Mouse (Mus musculus): ENCODE results near the gene Sec14l1. TPM values are rescaled to one million over a fixed set of nuclear protein-coding genes. Genes with fewer than 3 reads are reported as not detected.

Sec14l1 gene
- polyA plus RNA-seq, 1 experiment from 2014 or later, result 41.6 TPM

- Histone ChIP-seq H3K36me3 (ENCODE audit: control insufficient read depth, insufficient read depth, low read length) (peaks cover 6% of the 10 kb centered on the region; the same call in 1 of the 2 replicates), H3K27ac (ENCODE audit: low read depth, low read length) (no peak overlapping the region), H3K4me2 (ENCODE audit: low read depth, low read length) (no peak overlapping the region), H3K9me3 (ENCODE audit: control insufficient read depth, low read length) (no peaks in the 10 kb centered on the region), H3K9ac (replicated peaks; ENCODE audit: low read depth, low read length) (no peak overlapping the region), H3K4me1 (ENCODE audit: control insufficient read depth, insufficient read depth, low read length) (0 out of 2 replicates have a peak, but pooled peaks cover 3% of the 10 kb centered on the region), H3K27me3 (ENCODE audit: control insufficient read depth, insufficient read depth, low read length) (no peaks in the 10 kb centered on the region), H3K4me3 (ENCODE audit: low read depth, low read length) (no peak overlapping the region)
- WGBS, result 90% methylated on average over 9 of the region's 9 CpGs
- no peak for ATAC-seq (ENCODE audit: low read depth)
Observed at GRCm38 (mm10) chr11:117138213-117138761, 23.3 kb downstream of the Sec14l1 start.

GRCm38 (mm10) chr11:117138795-117139463 lies 24.0 kb downstream of the Sec14l1 start:
- Histone ChIP-seq H3K4me1 (ENCODE audit: control insufficient read depth, insufficient read depth, low read length) (0 out of 2 replicates have a peak, but pooled peaks cover 3% of the 10 kb centered on the region), H3K36me3 (ENCODE audit: control insufficient read depth, insufficient read depth, low read length) (peaks cover 13% of the 10 kb centered on the region; the same call in 1 of the 2 replicates), H3K27me3 (ENCODE audit: control insufficient read depth, insufficient read depth, low read length) (no peaks in the 10 kb centered on the region), H3K4me3 (ENCODE audit: low read depth, low read length) (no peak overlapping the region), H3K9me3 (ENCODE audit: control insufficient read depth, low read length) (no peaks in the 10 kb centered on the region), H3K4me2 (ENCODE audit: low read depth, low read length) (no peak overlapping the region), H3K9ac (replicated peaks; ENCODE audit: low read depth, low read length) (no peak overlapping the region), H3K27ac (ENCODE audit: low read depth, low read length) (no peak overlapping the region)
- ATAC-seq (ENCODE audit: low read depth), result no peak
- 92% methylated on average over 12 of the region's 12 CpGs for WGBS

- Histone ChIP-seq H3K4me1 (ENCODE audit: control insufficient read depth, insufficient read depth, low read length) (no peaks in the 10 kb centered on the region), H3K27ac (ENCODE audit: low read depth, low read length) (no peak overlapping the region), H3K4me3 (ENCODE audit: low read depth, low read length) (no peak overlapping the region), H3K4me2 (ENCODE audit: low read depth, low read length) (no peak overlapping the region), H3K27me3 (ENCODE audit: control insufficient read depth, insufficient read depth, low read length) (no peaks in the 10 kb centered on the region), H3K36me3 (ENCODE audit: control insufficient read depth, insufficient read depth, low read length) (peaks cover 35% of the 10 kb centered on the region), H3K9me3 (ENCODE audit: control insufficient read depth, low read length) (no peaks in the 10 kb centered on the region), H3K9ac (replicated peaks; ENCODE audit: low read depth, low read length) (no peak overlapping the region)
- no peak for ATAC-seq (ENCODE audit: low read depth)
- WGBS, result 94% methylated on average over 18 of the region's 18 CpGs
Observed at GRCm38 (mm10) chr11:117141376-117142001, 26.5 kb downstream of the Sec14l1 start.

GRCm38 (mm10) chr11:117142507-117142906 lies 27.5 kb downstream of the Sec14l1 start:
- Histone ChIP-seq H3K27me3 (ENCODE audit: control insufficient read depth, insufficient read depth, low read length) (no peaks in the 10 kb centered on the region), H3K27ac (ENCODE audit: low read depth, low read length) (no peak overlapping the region), H3K9me3 (ENCODE audit: control insufficient read depth, low read length) (no peaks in the 10 kb centered on the region), H3K9ac (replicated peaks; ENCODE audit: low read depth, low read length) (no peak overlapping the region), H3K4me2 (ENCODE audit: low read depth, low read length) (no peak overlapping the region), H3K36me3 (ENCODE audit: control insufficient read depth, insufficient read depth, low read length) (peaks cover 38% of the 10 kb centered on the region), H3K4me3 (ENCODE audit: low read depth, low read length) (no peak overlapping the region), H3K4me1 (ENCODE audit: control insufficient read depth, insufficient read depth, low read length) (no peaks in the 10 kb centered on the region)
- 75% methylated on average over 4 of the region's 4 CpGs for WGBS
- no peak for ATAC-seq (ENCODE audit: low read depth)

- no peak overlapping the region for H3K4me3 ChIP-seq (ENCODE audit: low read depth, low read length)
- no peaks in the 10 kb centered on the region for H3K9me3 ChIP-seq (ENCODE audit: control insufficient read depth, low read length)
- no peak overlapping the region for H3K9ac ChIP-seq (replicated peaks; ENCODE audit: low read depth, low read length)
- H3K4me2 ChIP-seq (ENCODE audit: low read depth, low read length), result no peak overlapping the region
- H3K36me3 ChIP-seq (ENCODE audit: control insufficient read depth, insufficient read depth, low read length), result peaks cover 67% of the 10 kb centered on the region
- H3K27ac ChIP-seq (ENCODE audit: low read depth, low read length), result no peak overlapping the region
- no peaks in the 10 kb centered on the region for H3K4me1 ChIP-seq (ENCODE audit: control insufficient read depth, insufficient read depth, low read length)
- H3K27me3 ChIP-seq (ENCODE audit: control insufficient read depth, insufficient read depth, low read length), result no peaks in the 10 kb centered on the region
- no peak for ATAC-seq (ENCODE audit: low read depth)
- WGBS, result 90% methylated on average over 14 of the region's 14 CpGs
Observed at GRCm38 (mm10) chr11:117145451-117146117, 30.6 kb downstream of the Sec14l1 start.

- no peak for ATAC-seq (ENCODE audit: low read depth)
- Histone ChIP-seq H3K9me3 (ENCODE audit: control insufficient read depth, low read length) (no peaks in the 10 kb centered on the region), H3K27me3 (ENCODE audit: control insufficient read depth, insufficient read depth, low read length) (no peaks in the 10 kb centered on the region), H3K27ac (ENCODE audit: low read depth, low read length) (no peak overlapping the region), H3K4me1 (ENCODE audit: control insufficient read depth, insufficient read depth, low read length) (no peaks in the 10 kb centered on the region), H3K36me3 (ENCODE audit: control insufficient read depth, insufficient read depth, low read length) (peaks cover 72% of the 10 kb centered on the region), H3K4me2 (ENCODE audit: low read depth, low read length) (no peak overlapping the region), H3K9ac (replicated peaks; ENCODE audit: low read depth, low read length) (no peak overlapping the region), H3K4me3 (ENCODE audit: low read depth, low read length) (no peak overlapping the region)
- WGBS, result 95% methylated on average over 6 of the region's 6 CpGs
Observed at GRCm38 (mm10) chr11:117146118-117146506, 31.1 kb downstream of the Sec14l1 start.

- 61% methylated on average over 24 of the region's 24 CpGs for WGBS
- no peak for ATAC-seq (ENCODE audit: low read depth)
Observed at GRCm38 (mm10) chr11:117146776-117147536, 32.0 kb downstream of the Sec14l1 start.

GRCm38 (mm10) chr11:117148893-117149685 lies 34.1 kb downstream of the Sec14l1 start:
- Histone ChIP-seq H3K4me1 (ENCODE audit: control insufficient read depth, insufficient read depth, low read length) (no peaks in the 10 kb centered on the region), H3K4me3 (ENCODE audit: low read depth, low read length) (no peak overlapping the region), H3K9me3 (ENCODE audit: control insufficient read depth, low read length) (no peaks in the 10 kb centered on the region), H3K27ac (ENCODE audit: low read depth, low read length) (no peak overlapping the region), H3K9ac (replicated peaks; ENCODE audit: low read depth, low read length) (no peak overlapping the region), H3K27me3 (ENCODE audit: control insufficient read depth, insufficient read depth, low read length) (no peaks in the 10 kb centered on the region), H3K36me3 (ENCODE audit: control insufficient read depth, insufficient read depth, low read length) (peaks cover 63% of the 10 kb centered on the region), H3K4me2 (ENCODE audit: low read depth, low read length) (no peak overlapping the region)
- no peak for ATAC-seq (ENCODE audit: low read depth)
- WGBS, result 80% methylated on average over 18 of the region's 18 CpGs

More at GRCm38 (mm10) chr11:117146776-117147536, 32.0 kb downstream of the Sec14l1 start:
- H3K9ac ChIP-seq (replicated peaks; ENCODE audit: low read depth, low read length), result no peak overlapping the region
- H3K4me2 ChIP-seq (ENCODE audit: low read depth, low read length), result no peak overlapping the region
- H3K27ac ChIP-seq (ENCODE audit: low read depth, low read length), result no peak overlapping the region
- H3K27me3 ChIP-seq (ENCODE audit: control insufficient read depth, insufficient read depth, low read length), result no peaks in the 10 kb centered on the region
- H3K36me3 ChIP-seq (ENCODE audit: control insufficient read depth, insufficient read depth, low read length), result peaks cover 76% of the 10 kb centered on the region
- no peak overlapping the region for H3K4me3 ChIP-seq (ENCODE audit: low read depth, low read length)
- H3K4me1 ChIP-seq (ENCODE audit: control insufficient read depth, insufficient read depth, low read length), result no peaks in the 10 kb centered on the region
- H3K9me3 ChIP-seq (ENCODE audit: control insufficient read depth, low read length), result no peaks in the 10 kb centered on the region

Measured in neural tube, embryonic 14.5 days (tissue).